Mouse (Mus musculus) lung, postnatal 25 days (tissue): Measurements from ENCODE around the gene Abhd12b.

Experiments
- DNase-seq: peaks from one replicate; pipeline ENCODE4 v3.0.0; 2022; ENCODE audit warnings: low spot score

Gene Abhd12b

GRCm38 (mm10) chr12:70153842-70154241 lies at the start of gene Abhd12b:
Abhd12b (plus strand) TSS chr12:70154142.
- no peak for DNase-seq

GRCm38 (mm10) chr12:70104199-70104598 lies 49.7 kb upstream of the Abhd12b start:
- no peak for DNase-seq

GRCm38 (mm10) chr12:70104776-70105420 lies 49.0 kb upstream of the Abhd12b start:
- no peak for DNase-seq

- DNase-seq, result no peak
Observed at GRCm38 (mm10) chr12:70105885-70106284, 48.1 kb upstream of the Abhd12b start.

GRCm38 (mm10) chr12:70106508-70106907 lies 47.4 kb upstream of the Abhd12b start:
- DNase-seq, result no peak

- no peak for DNase-seq
Observed at GRCm38 (mm10) chr12:70108104-70108503, 45.8 kb upstream of the Abhd12b start.

GRCm38 (mm10) chr12:70109921-70110320 lies 44.0 kb upstream of the Abhd12b start:
- peak; percentile 37 for DNase-seq

GRCm38 (mm10) chr12:70110375-70111116 lies 43.4 kb upstream of the Abhd12b start:
- no peak for DNase-seq

GRCm38 (mm10) chr12:70111117-70111366 lies 42.9 kb upstream of the Abhd12b start:
- DNase-seq, result peak; percentile 29

- DNase-seq, result peak; percentile 76
Observed at GRCm38 (mm10) chr12:70111367-70112089, 42.4 kb upstream of the Abhd12b start.

GRCm38 (mm10) chr12:70112090-70112383 lies 41.9 kb upstream of the Abhd12b start:
- DNase-seq, result no peak

GRCm38 (mm10) chr12:70113351-70113750 lies 40.6 kb upstream of the Abhd12b start, which contains the start of gene Nin:
Nin (minus strand) TSS chr12:70113717.
- DNase-seq, result no peak

GRCm38 (mm10) chr12:70117146-70117545 lies 36.8 kb upstream of the Abhd12b start:
- DNase-seq, result no peak

- DNase-seq, result no peak
Observed at GRCm38 (mm10) chr12:70118721-70119345, 35.1 kb upstream of the Abhd12b start.

GRCm38 (mm10) chr12:70119552-70119951 lies 34.4 kb upstream of the Abhd12b start:
- no peak for DNase-seq

- DNase-seq, result no peak
Observed at GRCm38 (mm10) chr12:70126626-70127025, 27.3 kb upstream of the Abhd12b start.

- no peak for DNase-seq
Observed at GRCm38 (mm10) chr12:70129105-70129504, 24.8 kb upstream of the Abhd12b start.

GRCm38 (mm10) chr12:70131042-70131675 lies 22.8 kb upstream of the Abhd12b start:
- DNase-seq, result no peak

- DNase-seq, result no peak
Observed at GRCm38 (mm10) chr12:70134627-70135235, 19.2 kb upstream of the Abhd12b start.

GRCm38 (mm10) chr12:70136185-70136756 lies 17.7 kb upstream of the Abhd12b start:
- DNase-seq, result peak; percentile 75

- no peak for DNase-seq
Observed at GRCm38 (mm10) chr12:70137095-70137494, 16.8 kb upstream of the Abhd12b start.

- peak; percentile 34 for DNase-seq
Observed at GRCm38 (mm10) chr12:70137626-70138025, 16.3 kb upstream of the Abhd12b start.
